Mouse (Mus musculus): ENCODE measurements around the gene Hvcn1. TPM values are rescaled to one million over a fixed set of nuclear protein-coding genes. Genes with fewer than 3 reads are reported as not detected.
A peak's percentile ranks its signal among the peaks of the same experiment; 100 is the strongest.

Gene Hvcn1
- polyA plus RNA-seq, 1 experiment, result 18.6 TPM

GRCm38 (mm10) chr5:122213861-122214260, 7.3 kb downstream of the Hvcn1 start:
- WGBS, result 86% methylated on average over 6 of the region's 6 CpGs
- H3K4me1 ChIP-seq (ENCODE audit: control insufficient read depth, insufficient read depth, insufficient read length, low read length), result no peaks in the 10 kb centered on the region; the same call in 1 of the 2 replicates
- TF ChIP-seq POLR2A (IDR thresholded peaks at IDR 0.05; ENCODE audit: low read depth, low read length), result no peak
- TF ChIP-seq CTCF (IDR thresholded peaks at IDR 0.05; ENCODE audit: extremely low read depth, insufficient read length, insufficient replicate concordance, low read depth, low read length), result no peak

GRCm38 (mm10) chr5:122217636-122218035, 11.0 kb downstream of the Hvcn1 start:
- no peak for TF ChIP-seq CTCF (IDR thresholded peaks at IDR 0.05; ENCODE audit: extremely low read depth, insufficient read length, insufficient replicate concordance, low read depth, low read length)
- TF ChIP-seq POLR2A (IDR thresholded peaks at IDR 0.05; ENCODE audit: low read depth, low read length), result no peak

More at GRCm38 (mm10) chr5:122213861-122214260, 7.3 kb downstream of the Hvcn1 start:
- Histone ChIP-seq H3K27ac (ENCODE audit: insufficient read depth, low read depth, low read length) (no peak overlapping the region), H3K36me3 (ENCODE audit: control insufficient read depth, insufficient read depth, low read length) (no peaks in the 10 kb centered on the region), H3K4me3 (ENCODE audit: low read depth, low read length) (no peak overlapping the region), H3K27me3 (ENCODE audit: control insufficient read depth, insufficient read depth, low read length) (no peaks in the 10 kb centered on the region; the same call in 1 of the 2 replicates)

GRCm38 (mm10) chr5:122218109-122218905, 11.7 kb downstream of the Hvcn1 start:
- H3K27ac ChIP-seq (ENCODE audit: insufficient read depth, low read depth, low read length), result peak overlapping the region; percentile 27; the same call in 1 of the 2 replicates
- no peak for TF ChIP-seq POLR2A (IDR thresholded peaks at IDR 0.05; ENCODE audit: low read depth, low read length)
- no peak for TF ChIP-seq CTCF (IDR thresholded peaks at IDR 0.05; ENCODE audit: extremely low read depth, insufficient read length, insufficient replicate concordance, low read depth, low read length)
- H3K27me3 ChIP-seq (ENCODE audit: control insufficient read depth, insufficient read depth, low read length), result no peaks in the 10 kb centered on the region
- H3K4me3 ChIP-seq (ENCODE audit: low read depth, low read length), result no peak overlapping the region
- H3K4me1 ChIP-seq (ENCODE audit: control insufficient read depth, insufficient read depth, insufficient read length, low read length), result no peaks in the 10 kb centered on the region; the same call in none of the 2 replicates
- WGBS, result 76% methylated on average over 12 of the region's 12 CpGs
- H3K36me3 ChIP-seq (ENCODE audit: control insufficient read depth, insufficient read depth, low read length), result no peaks in the 10 kb centered on the region

More at GRCm38 (mm10) chr5:122217636-122218035, 11.0 kb downstream of the Hvcn1 start:
- H3K36me3 ChIP-seq (ENCODE audit: control insufficient read depth, insufficient read depth, low read length), result no peaks in the 10 kb centered on the region
- no peaks in the 10 kb centered on the region; the same call in none of the 2 replicates for H3K4me1 ChIP-seq (ENCODE audit: control insufficient read depth, insufficient read depth, insufficient read length, low read length)
- WGBS, result 80% methylated on average over 6 of the region's 6 CpGs
- H3K27me3 ChIP-seq (ENCODE audit: control insufficient read depth, insufficient read depth, low read length), result no peaks in the 10 kb centered on the region
- no peak overlapping the region for H3K4me3 ChIP-seq (ENCODE audit: low read depth, low read length)
- H3K27ac ChIP-seq (ENCODE audit: insufficient read depth, low read depth, low read length), result 0 out of 2 replicates have a peak overlapping the region, but pooled peaks have one; percentile 8

- Histone ChIP-seq H3K27ac (ENCODE audit: insufficient read depth, low read depth, low read length) (peak overlapping the region; percentile 33), H3K36me3 (ENCODE audit: control insufficient read depth, insufficient read depth, low read length) (no peaks in the 10 kb centered on the region), H3K4me1 (ENCODE audit: control insufficient read depth, insufficient read depth, insufficient read length, low read length) (no peaks in the 10 kb centered on the region; the same call in none of the 2 replicates), H3K4me3 (ENCODE audit: low read depth, low read length) (no peak overlapping the region), H3K27me3 (ENCODE audit: control insufficient read depth, insufficient read depth, low read length) (no peaks in the 10 kb centered on the region)
- TF ChIP-seq CTCF (IDR thresholded peaks at IDR 0.05; ENCODE audit: extremely low read depth, insufficient read length, insufficient replicate concordance, low read depth, low read length), result no peak
- TF ChIP-seq POLR2A (IDR thresholded peaks at IDR 0.05; ENCODE audit: low read depth, low read length), result no peak
- 78% methylated on average over 7 of the region's 7 CpGs for WGBS
These were observed 12.3 kb downstream of the Hvcn1 start for GRCm38 (mm10) chr5:122218928-122219327.

- H3K36me3 ChIP-seq (ENCODE audit: control insufficient read depth, insufficient read depth, low read length), result no peaks in the 10 kb centered on the region
- TF ChIP-seq POLR2A (IDR thresholded peaks at IDR 0.05; ENCODE audit: low read depth, low read length) (no peak), CTCF (IDR thresholded peaks at IDR 0.05; ENCODE audit: extremely low read depth, insufficient read length, insufficient replicate concordance, low read depth, low read length) (no peak)
- peak overlapping the region; percentile 41 for H3K27ac ChIP-seq (ENCODE audit: insufficient read depth, low read depth, low read length)
- H3K27me3 ChIP-seq (ENCODE audit: control insufficient read depth, insufficient read depth, low read length), result no peaks in the 10 kb centered on the region
- WGBS, result 49% methylated on average over 18 of the region's 18 CpGs
- H3K4me1 ChIP-seq (ENCODE audit: control insufficient read depth, insufficient read depth, insufficient read length, low read length), result no peaks in the 10 kb centered on the region; the same call in none of the 2 replicates
- H3K4me3 ChIP-seq (ENCODE audit: low read depth, low read length), result no peak overlapping the region
These were observed 13.3 kb downstream of the Hvcn1 start for GRCm38 (mm10) chr5:122219655-122220629.

- Histone ChIP-seq H3K36me3 (ENCODE audit: control insufficient read depth, insufficient read depth, low read length) (no peaks in the 10 kb centered on the region), H3K4me3 (ENCODE audit: low read depth, low read length) (no peak overlapping the region), H3K27ac (ENCODE audit: insufficient read depth, low read depth, low read length) (0 out of 2 replicates have a peak overlapping the region, but pooled peaks have one; percentile 13), H3K27me3 (ENCODE audit: control insufficient read depth, insufficient read depth, low read length) (no peaks in the 10 kb centered on the region), H3K4me1 (ENCODE audit: control insufficient read depth, insufficient read depth, insufficient read length, low read length) (no peaks in the 10 kb centered on the region; the same call in none of the 2 replicates)
- WGBS, result 88% methylated on average over 4 of the region's 4 CpGs
- TF ChIP-seq CTCF (IDR thresholded peaks at IDR 0.05; ENCODE audit: extremely low read depth, insufficient read length, insufficient replicate concordance, low read depth, low read length) (no peak), POLR2A (IDR thresholded peaks at IDR 0.05; ENCODE audit: low read depth, low read length) (no peak)
These were observed 14.5 kb downstream of the Hvcn1 start for GRCm38 (mm10) chr5:122221085-122221484.

All from small intestine, adult 2 months (tissue).